ENCODE assay signal across 9 mouse cellular contexts in the genomic region with DNA sequence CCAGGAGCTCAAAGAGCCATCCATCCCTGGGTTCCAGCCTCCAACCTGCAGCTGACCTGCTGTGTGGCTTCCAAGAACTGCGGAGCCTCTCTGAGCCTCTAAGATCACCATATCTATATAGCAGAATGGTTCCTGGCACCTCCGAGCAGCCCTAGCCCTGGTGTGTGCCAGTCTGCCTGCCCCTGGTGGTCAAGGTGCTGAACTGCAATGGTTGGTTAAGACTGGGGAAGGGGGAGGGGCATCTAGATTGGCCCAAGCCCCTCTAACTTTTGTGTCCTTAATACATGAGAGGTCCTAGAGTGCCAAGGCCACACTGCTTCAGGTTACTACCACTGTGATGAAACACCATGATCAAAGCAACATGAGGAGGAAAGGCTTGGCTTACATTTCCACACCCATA. TPM values are rescaled to one million over a fixed set of nuclear protein-coding genes. Genes with fewer than 3 reads are reported as not detected.
DNase-seq lines count a peak whose midpoint lies in the region; ATAC-seq lines count a peak whose summit lies in the region.
"Had no signal": no experiment of that assay in that cellular context is flagged by ENCODE, and none has a peak within 500 bp of the region (broad histone marks: within the 10 kb centered on the region; RNA-seq: fewer than 3 reads in every experiment).

No protein-coding gene starts in this region.

- no peak overlapping the region for H3K4me2 ChIP-seq in hindbrain, embryonic 15.5 days
- H3K4me2 ChIP-seq: embryonic facial prominence, embryonic 15.5 days had no signal

- H3K27me3 ChIP-seq in hindbrain, embryonic 15.5 days, result 0 out of 2 replicates have a peak, but pooled peaks cover 3% of the 10 kb centered on the region
- H3K27me3 ChIP-seq: embryonic facial prominence, embryonic 15.5 days had no signal

- DNase-seq in kidney, postnatal 10 days, result peak; percentile 43
- no peak for DNase-seq in kidney, adult 8-10 months
- peak; percentile 67 for DNase-seq in R1 (ENCODE audit: low read depth, low spot score)
- DNase-seq in retina, postnatal 1 day, result peak; percentile 57
- no peak for DNase-seq in cerebellum, adult 9-11 months
- DNase-seq in layer of hippocampus, adult 9-11 months, result no peak
- no peak for DNase-seq in right cerebral cortex, adult 18-20 months

- no peak overlapping the region for H3K4me3 ChIP-seq in hindbrain, embryonic 15.5 days
- H3K4me3 ChIP-seq: embryonic facial prominence, embryonic 15.5 days had no signal

- peaks cover 10% of the 10 kb centered on the region for H3K36me3 ChIP-seq in hindbrain, embryonic 15.5 days

- no peak overlapping the region for H3K27ac ChIP-seq in hindbrain, embryonic 15.5 days (replicated peaks)
- H3K27ac ChIP-seq: embryonic facial prominence, embryonic 15.5 days had no signal

- no peaks in the 10 kb centered on the region for H3K9me3 ChIP-seq in hindbrain, embryonic 15.5 days
- H3K9me3 ChIP-seq: embryonic facial prominence, embryonic 15.5 days had no signal

- no peak overlapping the region for H3K9ac ChIP-seq in hindbrain, embryonic 15.5 days
- H3K9ac ChIP-seq: embryonic facial prominence, embryonic 15.5 days had no signal

- H3K4me1 ChIP-seq in hindbrain, embryonic 15.5 days (replicated peaks), result no peaks in the 10 kb centered on the region
- H3K4me1 ChIP-seq: embryonic facial prominence, embryonic 15.5 days had no signal

- 49% methylated on average over 2 of the region's 2 CpGs for WGBS in hindbrain, embryonic 15.5 days

- peak; percentile 66; the same call in 1 of the 2 replicates for ATAC-seq in hindbrain, embryonic 15.5 days (ENCODE audit: low FRiP score, low read depth)

RNA-seq across cellular contexts. Expression of a gene that starts 33.2 kb away (rescaled TPM):
- 10.1 and 12.2 TPM in 2 replicates for polyA plus RNA-seq in hindbrain, embryonic 15.5 days (2015; fragmentation: Nextera tagmentation; extraction: Ambion mirVana)

Comparison
In these comparisons a context has a peak if more than half of its experiments do, and no peak if none do; other contexts are left out.
1. DNase-seq: peak in kidney, postnatal 10 days (single experiment), R1 (single experiment) and retina, postnatal 1 day (single experiment); none in kidney, adult 8-10 months (0 of 2), cerebellum, adult 9-11 months (single experiment), layer of hippocampus, adult 9-11 months (single experiment) and right cerebral cortex, adult 18-20 months (single experiment).